Mouse (Mus musculus): ENCODE results near the gene Bhlhe40. TPM values are rescaled to one million over a fixed set of nuclear protein-coding genes. Genes with fewer than 3 reads are reported as not detected.

Bhlhe40 gene
- total and polyA plus RNA-seq, 3 experiments = 15.9 to 21.6 TPM; not detected in 1

- Histone ChIP-seq H3K9ac (ENCODE audit: control insufficient read depth, low read depth, low read length, poor library complexity, severe bottlenecking) (peak overlapping the region; percentile 44), H3K36me3 (ENCODE audit: control insufficient read depth in 1 of 2, insufficient read depth in 2 of 2, low read length in 2 of 2) (peaks cover 0 to 35% of the 10 kb centered on the region in 2 experiments; a peak in 2 of 4 replicates), H3K79me2 (ENCODE audit: control insufficient read depth, insufficient read depth, low read length, poor library complexity) (no peaks in the 10 kb centered on the region; the same call in 1 of the 2 replicates), H3K9me3 (replicated peaks; ENCODE audit: insufficient read depth, low read length) (no peaks in the 10 kb centered on the region), H3K4me3 (ENCODE audit: control insufficient read depth in 1 of 2, insufficient read depth in 1 of 2, low read depth in 2 of 2, low read length in 2 of 2) (peak overlapping the region; percentile 23 to 27), H3K27ac (ENCODE audit: control insufficient read depth, low read depth, low read length) (peak overlapping the region; percentile 92), H3K4me1 (ENCODE audit: control insufficient read depth in 1 of 2, insufficient read depth in 2 of 2, low read length in 2 of 2) (peaks cover 25 to 52% of the 10 kb centered on the region in 2 experiments), H3K27me3 (ENCODE audit: control insufficient read depth in 1 of 2, insufficient read depth in 2 of 2, low read length in 2 of 2) (no peaks in the 10 kb centered on the region)
- peak; percentile 90 for DNase-seq (ENCODE audit: low read depth, low spot score)
- TF ChIP-seq CHD1 (IDR thresholded peaks at IDR 0.05; ENCODE audit: low read depth, low read length) = no peak
- TF ChIP-seq MAX (IDR thresholded peaks at IDR 0.05; ENCODE audit: low read length) = 0 out of 2 replicates have a peak, but pooled peaks have one; percentile 61
- no peak for TF ChIP-seq UBTF (IDR thresholded peaks at IDR 0.05; ENCODE audit: borderline replicate concordance, insufficient read depth, low read depth, low read length)
- no peak for TF ChIP-seq SMC3 (IDR thresholded peaks at IDR 0.05; ENCODE audit: low read depth, low read length)
- peak; percentile 59 for TF ChIP-seq MXI1 (IDR thresholded peaks at IDR 0.05; ENCODE audit: low read depth, low read length)
- no peak; the same call in 1 of the 2 replicates for TF ChIP-seq KAT2A (conservative IDR thresholded peaks at IDR 0.05; ENCODE audit: low read depth, low read length)
- TF ChIP-seq SIN3A (IDR thresholded peaks at IDR 0.05; ENCODE audit: low read length) = peak; percentile 90
- 0 out of 2 replicates have a peak, but pooled peaks have one; percentile 1 for TF ChIP-seq ZC3H11A (IDR thresholded peaks at IDR 0.05; ENCODE audit: low read depth, low read length)
- TF ChIP-seq POLR2A (IDR thresholded peaks at IDR 0.05; ENCODE audit: control insufficient read depth in 1 of 2, insufficient read depth in 1 of 2, low read depth in 1 of 2, low read length in 2 of 2, poor library complexity in 1 of 2) = no peak
- TF ChIP-seq BHLHE40 (IDR thresholded peaks at IDR 0.05; ENCODE audit: borderline replicate concordance, low read depth, low read length) = peak; percentile 58; the same call in 1 of the 2 replicates
- TF ChIP-seq NRF1 (IDR thresholded peaks at IDR 0.05; ENCODE audit: insufficient read depth, low read depth, low read length, poor library complexity, severe bottlenecking) = no peak
- 0 out of 2 replicates have a peak, but pooled peaks have one; percentile 46 for TF ChIP-seq MYC (IDR thresholded peaks at IDR 0.05; ENCODE audit: low read depth, low read length)
- TF ChIP-seq TCF12 (IDR thresholded peaks at IDR 0.05; ENCODE audit: low read depth, low read length) = peak; percentile 97
- TF ChIP-seq RCOR1 (IDR thresholded peaks at IDR 0.05; ENCODE audit: low read depth, low read length) = peak; percentile 95
- TF ChIP-seq MAFK (IDR thresholded peaks at IDR 0.05; ENCODE audit: borderline replicate concordance, low read depth, low read length) = peak; percentile 42; the same call in 1 of the 2 replicates
- no peak for TF ChIP-seq POLR2AphosphoS5 (IDR thresholded peaks at IDR 0.05; ENCODE audit: borderline replicate concordance, low read depth, low read length)
- TF ChIP-seq MEF2A (IDR thresholded peaks at IDR 0.05; ENCODE audit: extremely low read depth, insufficient replicate concordance, low read depth, low read length, poor library complexity, severe bottlenecking) = no peak
- TF ChIP-seq POLR2AphosphoS2 (IDR thresholded peaks at IDR 0.05; ENCODE audit: low read length) = no peak
- TF ChIP-seq RAD21 (IDR thresholded peaks at IDR 0.05; ENCODE audit: low read depth, low read length) = no peak; the same call in 1 of the 2 replicates
- TF ChIP-seq EP300 (IDR thresholded peaks at IDR 0.05; ENCODE audit: low read depth in 1 of 2, low read length in 2 of 2) = peak; percentile 98
- TF ChIP-seq TAL1 (IDR thresholded peaks at IDR 0.05; ENCODE audit: low read length) = peak; percentile 99
- TF ChIP-seq GABPA (IDR thresholded peaks at IDR 0.05; ENCODE audit: low read depth, low read length) = no peak
- TF ChIP-seq TBP (IDR thresholded peaks at IDR 0.05; ENCODE audit: low read depth, low read length) = peak; percentile 80; the same call in 1 of the 2 replicates
- 0 out of 2 replicates have a peak, but pooled peaks have one; percentile 23 for TF ChIP-seq HCFC1 (IDR thresholded peaks at IDR 0.05; ENCODE audit: low read depth, low read length)
- TF ChIP-seq GATA1 (IDR thresholded peaks at IDR 0.05; ENCODE audit: low read depth, low read length) = peak; percentile 97
- no peak; the same call in 1 of the 2 replicates for TF ChIP-seq CHD2 (IDR thresholded peaks at IDR 0.05; ENCODE audit: low read length)
- TF ChIP-seq ELF1 (IDR thresholded peaks at IDR 0.05; ENCODE audit: low read depth, low read length) = 0 out of 2 replicates have a peak, but pooled peaks have one; percentile 18
- TF ChIP-seq MYB (IDR thresholded peaks at IDR 0.05; ENCODE audit: low read depth, low read length) = peak; percentile 82
- peak; percentile 40 for TF ChIP-seq ZNF384 (IDR thresholded peaks at IDR 0.05; ENCODE audit: low read depth, low read length)
- TF ChIP-seq ZKSCAN1 (IDR thresholded peaks at IDR 0.05; ENCODE audit: low read depth, low read length) = no peak
- no peak for TF ChIP-seq USF2 (IDR thresholded peaks at IDR 0.05; ENCODE audit: borderline replicate concordance in 1 of 2, insufficient read depth in 1 of 2, low read depth in 1 of 2, low read length in 2 of 2)
- TF ChIP-seq MAZ (IDR thresholded peaks at IDR 0.05; ENCODE audit: low read depth, low read length) = peak; percentile 72; the same call in 1 of the 2 replicates
- no peak for TF ChIP-seq USF1 (IDR thresholded peaks at IDR 0.05; ENCODE audit: low read depth, low read length)
- no peak for TF ChIP-seq CTCF (IDR thresholded peaks at IDR 0.05 in 2 of 3, conservative IDR thresholded peaks at IDR 0.05 in 1 of 3; ENCODE audit: control insufficient read depth in 1 of 3, insufficient read depth in 1 of 3, low read depth in 2 of 3, low read length in 3 of 3, poor library complexity in 1 of 3, severe bottlenecking in 1 of 3)
- TF ChIP-seq ETS1 (IDR thresholded peaks at IDR 0.05; ENCODE audit: low read depth, low read length) = peak; percentile 96
Measured at GRCm38 (mm10) chr6:108704316-108705080, 44.1 kb downstream of the Bhlhe40 start.
